Mouse (Mus musculus) CD8-positive naive resting alpha-beta T cell, adult 2 months (primary cell): Measurements from ENCODE around the gene Gm21985.
A peak's percentile ranks its signal among the peaks of the same experiment; 100 is the strongest.

ENCODE experiments used
- DNase-seq, 2 experiments: peaks; one replicate each; pipeline ENCODE4 v3.0.0; 2022; ENCODE audit warnings: low read depth in 2 of 2, low spot score in 2 of 2

The Gm21985 gene

DNA sequence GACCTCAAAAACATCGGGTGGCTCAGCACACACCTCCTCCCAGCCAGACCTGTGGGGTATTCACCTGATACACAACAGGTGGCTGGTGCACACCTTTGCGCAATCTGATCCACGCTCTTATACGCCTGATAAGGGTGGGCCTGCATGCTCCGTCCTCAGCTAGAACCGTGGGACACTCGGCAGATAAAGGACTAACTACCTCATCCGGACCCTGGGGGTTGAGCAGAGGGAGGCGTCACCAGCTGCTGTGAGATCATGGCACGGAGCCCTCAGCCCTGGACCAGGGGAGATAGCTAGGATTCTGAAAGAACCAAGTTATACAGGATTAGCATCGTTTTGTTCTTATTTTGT is at the start of gene Gm21985:
Gm21985 (plus strand) TSS at position 73 of the 351 bp plus-strand sequence.
- DNase-seq = no peak

DNA sequence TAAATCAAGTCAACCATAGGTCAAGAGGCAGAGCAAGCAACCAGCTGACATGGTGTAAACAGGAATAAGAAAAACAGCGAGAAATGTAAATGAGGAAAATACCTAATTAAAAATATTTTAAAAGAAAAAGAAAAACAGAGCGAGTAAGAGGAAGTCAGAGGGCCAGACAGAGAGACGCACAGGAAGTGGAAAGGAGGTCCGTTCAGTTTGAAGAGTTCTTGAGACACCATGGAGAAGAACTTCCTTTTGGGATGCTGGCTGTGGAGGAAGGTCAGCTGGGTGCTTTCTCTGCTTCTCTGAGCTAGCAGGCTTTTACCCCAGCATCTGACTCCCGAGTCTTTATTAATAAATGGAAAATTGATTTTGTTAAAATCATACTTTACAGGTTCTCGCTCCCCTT is 48.5 kb upstream of the Gm21985 start:
- DNase-seq = no peak

DNA sequence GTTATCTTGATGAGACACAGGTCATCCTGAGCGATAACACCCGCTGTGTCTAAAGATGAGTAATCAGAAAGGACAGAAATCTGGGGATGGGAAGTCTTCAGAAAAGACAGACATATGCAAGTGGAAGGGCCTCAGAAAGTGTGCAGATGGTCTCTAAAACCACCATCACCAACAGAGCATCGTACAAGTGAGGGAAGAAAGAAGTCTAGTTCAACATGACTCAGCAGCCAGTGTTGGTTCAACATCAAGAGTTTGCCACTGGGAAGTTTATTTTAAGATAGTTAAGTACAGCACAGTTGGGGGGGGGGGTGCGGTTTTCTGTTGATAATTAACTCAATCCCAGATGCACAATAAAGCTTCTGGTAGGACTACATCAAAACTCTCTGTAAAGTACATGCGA is 45.2 kb upstream of the Gm21985 start:
- DNase-seq = no peak

DNA sequence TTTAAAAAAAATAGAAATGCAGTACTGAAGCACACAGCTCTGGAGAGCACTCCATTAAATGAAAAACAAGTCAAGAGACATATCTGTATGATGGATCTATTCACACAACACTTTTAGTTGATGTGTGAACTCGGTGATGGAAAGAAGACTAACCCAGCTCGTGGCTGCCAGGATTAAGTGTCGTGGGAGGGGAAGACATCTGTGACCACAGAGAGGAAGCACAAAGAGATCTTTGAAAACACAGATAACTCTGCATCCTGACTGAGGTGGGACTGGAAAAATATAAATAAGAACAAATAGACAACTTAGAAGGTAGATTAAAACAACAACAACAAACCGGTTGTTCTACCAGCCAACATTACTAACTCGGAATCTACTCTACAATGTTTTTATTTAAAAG is 43.5 kb upstream of the Gm21985 start:
- DNase-seq = no peak

DNA sequence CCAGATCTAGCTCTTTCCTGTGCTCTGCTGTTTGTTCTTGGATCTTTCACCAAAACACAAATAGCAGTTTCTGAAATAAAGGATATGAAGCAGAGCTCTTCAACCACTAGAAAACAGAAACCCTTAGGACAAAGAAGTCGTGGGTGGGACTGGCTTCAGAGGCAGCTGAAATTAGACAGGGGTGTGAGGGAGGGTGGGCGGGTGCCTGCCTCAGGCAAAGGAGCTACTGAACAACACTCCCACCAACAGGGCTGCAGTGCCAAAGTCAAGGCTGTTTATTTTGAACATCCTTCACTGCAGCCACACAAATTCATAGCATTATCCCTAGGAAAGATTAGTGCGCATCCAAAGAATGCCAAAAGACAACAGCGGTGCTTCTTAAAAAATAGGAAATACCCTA is 41.8 kb upstream of the Gm21985 start:
- DNase-seq = no peak

DNA sequence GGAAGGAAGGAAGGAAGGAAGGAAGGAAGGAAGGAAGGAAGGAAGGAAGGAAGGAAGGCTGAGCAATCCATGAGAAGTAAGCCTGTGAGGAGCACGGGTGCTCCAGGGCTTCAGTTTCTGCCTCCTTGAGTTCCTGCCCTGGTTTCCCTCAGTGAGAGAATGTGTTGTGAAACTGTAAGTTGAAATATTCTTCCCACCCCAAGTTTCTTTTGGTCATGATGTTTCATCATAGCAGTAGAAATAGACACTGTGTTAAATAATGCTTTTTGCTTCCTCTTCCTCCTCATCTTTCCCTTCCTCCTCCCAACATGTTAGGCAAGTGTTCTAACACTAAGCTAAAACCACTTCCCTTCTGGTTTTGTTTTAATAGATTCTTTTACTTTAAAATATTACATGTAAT is 33.5 kb upstream of the Gm21985 start:
- DNase-seq = no peak

DNA sequence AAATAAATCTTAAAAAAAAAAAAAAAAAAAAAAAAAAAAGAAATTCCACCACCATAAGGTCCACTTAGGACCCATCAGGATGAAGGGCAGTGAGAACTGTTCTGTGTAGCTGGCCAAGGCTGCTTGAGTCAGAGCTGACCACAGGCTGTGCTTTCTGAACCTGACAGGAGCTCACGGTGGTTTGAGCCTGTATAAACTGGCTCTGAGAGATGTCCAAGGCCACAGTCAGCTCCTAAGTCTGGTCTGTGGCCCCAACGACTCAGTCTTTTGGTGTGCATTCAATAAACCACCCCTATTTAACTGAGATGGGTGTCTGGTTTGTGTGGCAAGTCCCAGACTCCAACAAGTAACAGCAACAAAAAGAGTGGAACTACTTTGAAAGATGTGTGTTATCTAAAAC is 29.5 kb upstream of the Gm21985 start:
- no peak for DNase-seq

DNA sequence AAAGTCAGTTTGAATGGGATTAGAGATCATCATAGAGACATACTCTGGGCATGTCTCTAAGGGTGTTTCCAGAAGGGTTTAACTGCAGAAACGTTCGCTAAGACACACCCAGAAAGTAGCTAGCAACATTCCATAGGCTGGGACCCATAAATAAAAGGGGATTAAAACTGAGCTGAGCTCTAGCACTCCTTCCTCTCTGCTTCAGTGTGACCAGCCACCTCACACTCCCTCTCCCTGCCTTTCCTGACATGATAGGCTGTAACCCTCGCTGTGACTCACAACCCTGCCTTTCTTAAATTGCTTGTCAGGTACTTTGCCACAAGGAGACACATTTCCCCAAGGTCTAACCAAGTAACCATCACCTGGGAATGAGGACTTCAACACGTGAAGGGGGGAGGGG is 28.1 kb upstream of the Gm21985 start:
- no peak for DNase-seq

DNA sequence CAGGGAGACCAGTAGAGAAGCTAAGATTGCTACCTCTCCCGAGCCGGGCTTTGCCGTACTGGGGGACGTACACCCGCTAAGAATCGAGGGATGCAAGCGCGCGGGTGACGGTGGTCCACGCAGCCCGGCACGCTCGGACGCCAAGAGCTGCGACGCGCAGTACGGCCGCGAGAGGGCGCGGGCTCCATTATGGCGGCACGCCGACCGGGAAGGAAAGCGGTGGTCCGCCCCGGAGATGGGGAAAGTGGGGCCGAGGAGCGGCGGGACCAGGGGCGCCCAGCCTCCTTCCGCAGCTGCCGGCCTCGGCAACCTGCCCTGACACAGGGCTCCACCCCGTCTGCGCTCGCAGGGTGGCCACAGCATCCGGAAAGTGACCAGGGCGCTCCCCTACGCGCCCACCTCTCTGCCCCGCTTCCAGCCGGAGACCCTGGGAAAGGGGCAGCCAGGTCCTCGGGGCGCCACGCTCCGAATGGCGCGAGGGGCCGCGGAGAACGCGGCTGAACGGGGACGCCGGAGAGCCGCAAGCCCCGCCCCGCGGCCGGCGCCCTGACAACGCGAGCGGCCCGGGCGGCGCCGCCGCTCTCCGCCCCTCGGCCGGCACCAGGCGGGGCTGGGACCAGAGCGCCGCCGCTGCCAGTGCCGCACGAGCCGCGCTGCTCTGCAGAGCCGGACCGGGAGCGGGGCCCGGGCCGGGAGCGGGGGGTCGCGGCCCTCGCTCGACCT is 26.7 kb upstream of the Gm21985 start, which contains the start of gene Lpcat4:
Lpcat4 (plus strand) TSS at position 257 of the 723 bp plus-strand sequence.
- peak; percentile 79 to 85 for DNase-seq

DNA sequence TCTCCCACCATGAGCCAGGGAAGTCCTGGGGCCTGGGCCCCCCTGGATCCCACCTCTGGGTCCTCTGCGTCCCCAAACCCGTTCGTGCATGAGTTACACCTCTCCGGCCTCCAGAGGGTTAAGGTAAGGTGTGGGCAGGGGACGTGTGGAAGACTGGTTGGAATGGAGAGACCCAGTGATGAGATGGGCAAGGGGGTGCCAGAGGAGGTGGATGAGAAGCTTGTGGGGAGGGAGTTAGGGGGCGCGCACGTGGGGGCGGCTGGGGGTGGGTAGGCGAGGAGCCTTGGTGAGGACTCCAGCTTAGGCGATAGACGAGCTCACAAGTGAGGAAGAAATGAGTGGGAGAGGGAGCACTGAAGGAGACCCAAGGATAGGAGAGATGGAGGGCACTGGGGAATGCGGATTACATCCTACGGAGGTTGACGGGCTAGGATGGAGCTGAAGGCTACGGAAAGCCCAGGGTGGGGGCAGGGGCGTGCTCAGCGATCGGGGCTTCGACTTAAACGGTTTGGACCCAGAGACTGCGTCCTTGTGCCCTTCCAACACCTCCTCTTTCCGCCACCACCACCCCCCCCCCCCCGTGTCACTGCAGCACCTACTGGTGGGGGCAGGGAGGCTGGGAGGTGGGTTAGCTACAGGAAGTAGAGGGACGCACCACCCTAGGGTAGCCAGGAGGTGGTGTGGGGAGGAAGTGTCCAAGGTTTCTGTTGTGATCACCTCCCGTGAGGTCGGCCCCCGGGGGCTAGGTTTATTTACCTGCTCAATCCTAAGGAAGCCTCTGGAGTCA is 26.0 kb upstream of the Gm21985 start:
- peak in 1 of 2 experiments; percentile 31 for DNase-seq

DNA sequence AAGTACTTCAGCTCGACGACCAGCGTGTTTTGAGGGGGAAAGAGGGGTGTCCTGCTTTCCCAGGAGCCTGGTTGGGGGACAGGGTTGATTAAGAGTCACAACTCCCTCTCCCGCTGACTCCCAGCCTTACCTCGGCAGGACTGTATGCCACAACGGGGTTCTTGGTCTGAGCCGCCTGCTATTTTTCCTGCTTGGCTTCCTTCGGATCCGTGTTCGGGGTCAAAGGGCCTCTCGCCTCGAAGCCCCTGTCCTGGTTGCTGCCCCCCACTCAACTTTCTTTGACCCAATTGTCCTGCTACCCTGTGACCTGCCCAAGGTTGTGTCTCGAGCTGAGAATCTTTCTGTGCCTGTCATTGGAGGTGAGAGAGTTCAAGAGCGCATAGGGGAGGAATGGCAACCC is 24.3 kb upstream of the Gm21985 start:
- no peak for DNase-seq

DNA sequence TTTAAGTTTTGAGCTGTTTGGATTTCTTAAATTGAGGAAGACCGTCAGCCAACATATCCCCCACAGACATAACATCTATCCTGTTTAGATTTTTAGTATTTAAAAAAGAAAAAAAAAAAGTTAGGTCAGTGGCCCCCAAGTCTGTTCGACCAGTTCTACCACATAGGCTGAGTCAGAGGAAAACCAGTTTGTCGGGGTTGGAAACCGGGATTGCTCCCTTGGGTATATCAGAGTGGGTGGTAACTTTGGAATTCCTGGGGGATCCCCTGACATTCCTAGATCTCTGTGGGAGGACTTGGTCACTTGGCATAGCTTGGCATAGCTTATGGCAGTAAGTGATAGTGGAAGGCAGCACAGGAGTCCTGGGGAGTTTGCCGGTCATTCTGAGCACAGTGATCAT is 20.8 kb upstream of the Gm21985 start:
- no peak for DNase-seq

DNA sequence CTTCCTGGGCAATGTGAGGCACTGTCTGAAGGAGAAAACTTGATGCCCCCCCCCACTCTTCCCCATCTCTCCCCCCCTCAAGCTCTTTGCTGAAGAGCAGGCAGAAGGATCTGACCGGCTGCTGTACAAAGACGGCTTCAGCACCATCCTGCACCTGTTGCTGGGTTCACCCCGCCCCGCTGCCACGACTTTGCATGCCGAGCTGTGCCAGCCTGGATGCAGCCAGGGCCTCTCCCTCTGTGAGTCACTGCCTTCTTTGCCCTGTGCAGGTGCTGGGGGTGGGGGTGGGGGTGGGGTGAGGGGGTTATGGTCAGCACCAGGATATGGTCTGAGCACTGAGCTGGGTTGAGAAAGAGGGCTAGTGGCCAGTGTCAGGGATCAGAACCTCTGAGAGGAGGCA is 19.9 kb upstream of the Gm21985 start:
- no peak for DNase-seq

DNA sequence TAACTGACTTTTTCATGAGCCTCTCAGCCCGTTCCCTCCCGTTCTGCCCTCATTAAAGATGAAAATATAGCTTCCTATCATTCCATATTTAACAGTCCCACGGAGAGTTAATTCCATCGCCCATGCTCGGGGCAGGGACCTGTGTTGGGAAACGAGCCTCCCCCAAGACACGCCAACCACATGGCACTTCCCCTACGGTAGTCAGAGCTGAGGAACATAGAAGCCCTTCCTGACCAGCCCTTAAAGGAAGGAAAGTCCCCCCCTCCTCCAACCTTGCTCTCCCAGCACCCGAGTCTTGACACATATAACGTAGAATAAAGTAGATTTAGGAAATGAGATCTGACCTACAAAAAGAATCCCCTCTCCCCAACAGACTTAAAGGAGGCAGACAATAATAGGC is 18.8 kb upstream of the Gm21985 start:
- no peak for DNase-seq

DNA sequence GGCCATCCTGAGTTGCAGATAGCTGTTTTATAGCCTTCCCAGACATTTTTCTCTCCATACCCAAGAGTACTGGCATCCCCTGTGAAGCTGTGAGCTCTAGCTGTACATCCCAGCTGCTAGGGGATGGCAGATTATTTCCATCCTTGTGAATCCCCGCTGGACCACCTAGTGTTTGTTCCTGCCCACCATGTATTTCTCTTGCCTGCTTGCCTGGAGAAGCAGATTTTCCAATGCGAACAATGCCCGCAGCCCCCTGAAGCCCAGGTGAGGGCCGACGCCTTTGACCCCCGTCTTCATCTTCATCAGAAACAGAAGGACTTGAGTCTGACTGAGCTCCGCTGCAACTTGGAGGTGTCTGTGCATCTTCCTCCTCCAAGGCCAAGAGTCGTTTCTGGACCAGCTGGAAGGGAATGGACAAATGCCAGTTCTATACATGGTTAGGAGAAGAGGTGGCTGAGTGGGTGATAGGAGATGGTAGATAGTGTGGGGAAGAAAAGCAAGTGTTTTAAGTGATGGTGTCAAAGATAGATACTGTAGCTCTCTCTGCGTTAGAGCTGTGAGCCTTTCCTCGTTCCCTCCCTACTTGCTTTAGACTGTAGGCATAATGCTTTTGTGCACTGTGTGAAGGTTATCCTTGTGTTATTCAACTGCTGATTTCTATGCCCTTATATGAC is 16.2 kb upstream of the Gm21985 start:
- no peak for DNase-seq

DNA sequence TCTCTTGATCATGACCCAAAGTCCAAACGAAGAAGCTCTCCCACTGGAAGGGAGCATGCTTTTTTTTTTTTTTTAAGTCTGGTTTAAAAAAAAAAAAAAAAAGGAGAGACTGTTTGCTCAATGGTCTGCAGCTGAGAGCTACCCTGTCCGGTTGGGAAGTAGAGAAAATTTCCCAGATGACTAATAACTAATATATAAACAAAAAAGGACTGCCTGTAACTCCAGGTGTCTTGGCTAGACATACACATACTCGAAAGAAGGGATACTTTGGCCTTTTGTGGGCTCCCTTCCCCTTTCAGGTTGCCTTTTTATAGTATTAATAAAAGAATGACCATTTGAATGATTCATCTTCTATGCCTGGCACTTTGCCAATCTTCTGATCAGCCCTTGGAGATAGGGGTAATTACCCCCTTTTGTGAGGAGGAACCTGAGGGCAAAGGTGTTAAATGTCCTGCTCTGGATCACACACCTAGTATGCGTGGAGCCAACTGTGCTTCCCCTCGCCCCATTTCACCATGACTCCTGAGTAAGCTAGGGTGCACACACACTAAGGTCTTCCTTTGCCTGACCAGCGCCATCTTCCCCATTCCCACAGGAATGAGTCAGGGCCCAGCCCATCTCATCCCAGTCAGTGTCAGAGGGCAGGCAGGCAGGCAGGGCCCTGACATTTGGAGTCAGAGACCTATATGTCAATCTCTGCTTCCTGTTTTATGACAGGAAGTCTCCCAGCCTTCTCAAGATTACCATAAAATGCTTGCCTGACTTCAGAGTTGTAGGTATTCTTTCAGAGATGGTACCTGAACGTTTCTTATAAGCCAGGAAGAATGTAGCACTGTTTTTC is 11.2 kb upstream of the Gm21985 start:
- no peak for DNase-seq

DNA sequence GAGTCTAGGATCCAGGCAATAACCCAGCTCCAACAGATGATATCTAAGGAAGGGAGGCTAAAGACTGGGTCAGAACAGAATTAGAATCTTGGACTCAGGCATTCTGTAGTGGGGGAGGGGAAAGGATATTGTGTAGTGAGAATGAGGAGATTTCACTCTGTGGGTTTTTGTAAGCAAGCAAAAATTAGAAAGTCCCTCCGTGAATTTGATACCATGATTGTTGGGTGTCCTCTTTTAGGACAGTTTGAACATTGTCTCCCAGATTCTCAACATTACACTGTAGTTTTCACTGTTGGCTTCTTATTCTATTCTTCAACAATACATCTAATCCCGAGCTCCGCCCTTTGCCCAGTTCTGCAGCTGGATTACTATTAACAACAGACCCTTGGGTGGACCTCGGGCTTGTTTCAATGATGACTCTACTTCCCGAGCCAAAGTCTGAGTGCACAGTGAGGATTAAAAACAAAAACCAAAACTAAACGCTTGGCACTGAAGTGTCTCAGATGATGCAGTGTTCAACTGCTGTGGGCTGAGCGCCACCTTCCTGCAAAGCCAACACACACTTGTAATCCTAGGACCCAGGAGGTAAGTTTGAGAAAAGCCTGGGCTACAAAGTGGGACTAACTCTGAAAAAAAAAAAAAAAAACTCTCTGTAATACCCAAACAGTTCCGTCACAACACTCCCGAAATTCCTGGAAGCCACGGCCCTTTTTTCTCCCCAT is 6.7 kb upstream of the Gm21985 start, which contains the start of gene Nutm1:
Nutm1 (minus strand) TSS at position 51 of the 722 bp plus-strand sequence.
- DNase-seq = no peak

DNA sequence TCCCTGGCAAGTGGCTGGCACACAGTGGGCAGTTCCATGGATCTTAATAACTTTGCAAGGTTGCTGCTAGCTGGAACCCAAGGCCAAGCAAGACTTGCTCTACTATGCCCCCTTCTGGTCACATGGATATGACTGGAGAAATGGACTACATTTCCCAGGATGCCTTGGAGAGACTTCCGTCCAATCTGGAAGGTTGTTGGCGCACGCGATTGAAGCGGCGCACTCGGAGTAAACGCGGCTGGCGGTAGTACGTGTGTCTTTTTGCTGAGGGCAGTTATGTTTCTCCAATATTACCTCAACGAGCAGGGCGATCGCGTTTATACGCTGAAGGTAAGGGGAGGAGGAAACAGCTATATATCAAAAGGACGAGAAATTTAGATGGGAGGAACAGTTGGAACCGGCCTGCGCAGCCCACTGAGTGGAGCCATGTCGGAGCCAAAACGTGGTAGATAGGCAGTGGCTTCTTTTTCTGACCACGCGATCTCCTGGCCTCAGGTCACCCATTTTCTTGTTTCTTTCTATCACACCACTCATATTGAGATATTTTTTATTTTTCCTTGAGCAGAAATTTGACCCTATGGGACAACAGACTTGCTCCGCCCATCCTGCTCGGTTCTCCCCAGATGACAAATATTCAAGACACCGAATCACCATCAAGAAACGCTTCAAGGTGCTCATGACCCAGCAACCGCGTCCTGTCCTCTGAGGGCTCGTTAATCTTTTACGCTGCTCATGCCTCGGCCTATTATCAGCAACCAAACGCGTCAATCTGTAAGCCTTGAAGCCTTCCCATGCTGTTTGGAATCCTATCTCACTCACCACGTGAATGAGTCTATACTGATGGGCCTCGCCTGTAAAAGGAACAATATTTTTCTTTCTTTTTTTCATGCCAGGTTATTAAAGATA is 4.1 kb upstream of the Gm21985 start, which contains the start of gene Nop10:
Nop10 (plus strand) TSS at position 179 of the 906 bp plus-strand sequence.
- DNase-seq = peak; percentile 71 to 76

DNA sequence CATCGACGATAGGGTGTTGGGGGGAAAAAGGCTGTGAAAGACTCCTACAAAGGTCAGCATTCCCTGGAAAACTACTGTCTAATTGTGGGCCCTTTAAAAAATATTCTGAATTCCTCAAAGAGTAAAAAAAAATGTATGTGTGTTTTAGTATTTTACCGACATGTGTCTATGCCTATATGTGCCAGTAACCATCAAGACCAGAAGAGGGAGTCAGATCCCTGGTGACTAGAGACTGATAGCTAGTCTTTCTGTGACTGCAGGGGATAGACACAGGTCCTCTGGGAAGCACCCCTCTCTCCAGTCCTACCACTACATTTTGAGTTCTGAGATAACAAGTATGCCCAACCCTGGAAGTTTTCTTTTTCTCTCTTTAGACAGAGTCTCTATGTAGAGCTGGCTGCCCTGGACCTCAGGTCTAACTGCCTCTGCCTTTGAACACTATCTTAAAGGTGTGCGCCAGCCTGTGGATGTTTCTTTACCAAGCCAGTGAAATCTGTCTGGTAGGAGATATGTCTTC is 3.3 kb upstream of the Gm21985 start:
- DNase-seq = no peak
